ENCODE assay signal across 8 mouse cellular contexts in the genomic region with DNA sequence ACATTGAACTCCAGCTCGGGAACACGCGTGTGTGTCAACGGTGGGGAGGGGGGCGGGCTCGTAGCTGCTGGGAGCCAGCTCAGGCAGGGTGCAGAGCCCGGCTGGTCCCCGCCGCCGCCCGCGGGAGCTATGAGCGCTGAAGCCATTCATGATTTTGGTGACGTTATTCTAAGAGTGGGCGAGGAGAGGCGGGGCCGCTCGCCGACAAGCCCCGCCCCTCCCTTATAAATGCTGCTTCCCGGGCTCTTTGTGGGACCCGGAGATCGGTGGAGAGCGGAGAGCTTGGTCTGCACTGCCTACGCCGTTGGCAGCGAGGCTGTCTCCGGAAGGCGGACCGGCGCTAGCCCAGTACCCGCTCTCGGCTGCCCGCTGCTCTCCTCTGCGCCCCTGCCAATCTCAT. TPM values are rescaled to one million over a fixed set of nuclear protein-coding genes. Genes with fewer than 3 reads are reported as not detected.
DNase-seq lines count a peak whose midpoint lies in the region; ATAC-seq lines count a peak whose summit lies in the region.

A gene (plus strand): TSS at position 253 of the 400 bp plus-strand sequence.

- H3K27me3 ChIP-seq in intestine, embryonic 16.5 days (replicated peaks; ENCODE audit: control insufficient read depth, insufficient read depth, low read length), result no peaks in the 10 kb centered on the region

- peak within 1 kb of the TSS; percentile 86 for H3K9ac ChIP-seq in intestine, embryonic 16.5 days (ENCODE audit: low read depth, low read length)

- intact Hi-C loops in left cerebral cortex, postnatal 25 days (cut with DNase I), result loop anchor here (5.0 kb wide), 2 partner anchors 61 to 89 kb away; no protein-coding TSS in a partner anchor

- WGBS in intestine, embryonic 16.5 days, result under 1% methylated on average over 35 of the region's 35 CpGs

- H3K9me3 ChIP-seq in intestine, embryonic 16.5 days (ENCODE audit: control insufficient read depth, low read length), result no peaks in the 10 kb centered on the region

- DNase-seq in adrenal gland, adult 18-20 months (ENCODE audit: low spot score in 2 of 2), result peak; percentile 98 to 99
- peak; percentile 95 for DNase-seq in embryo, embryonic 10.5 days (ENCODE audit: low spot score)
- peak; percentile 88 to 90 for DNase-seq in gastrocnemius, postnatal 4 days (ENCODE audit: low spot score in 2 of 2)
- DNase-seq in left cerebral cortex, postnatal 25 days (ENCODE audit: low spot score in 2 of 2), result peak; percentile 89 to 95
- peak; percentile 94 for DNase-seq in mesoderm, embryonic 11.5 days (ENCODE audit: low read depth, low spot score)
- DNase-seq in right cerebral cortex, postnatal 25 days, result peak; percentile 91
- DNase-seq in urinary bladder, postnatal 36 days (ENCODE audit: low spot score in 2 of 2), result peak; percentile 92

- peak; percentile 86 for ATAC-seq in intestine, embryonic 16.5 days

- H3K36me3 ChIP-seq in intestine, embryonic 16.5 days (ENCODE audit: control insufficient read depth, insufficient read depth, low read length), result no peaks in the 10 kb centered on the region; the same call in 1 of the 2 replicates

- peak within 1 kb of the TSS; percentile 88 for H3K27ac ChIP-seq in intestine, embryonic 16.5 days (ENCODE audit: low read length)

- peak within 1 kb of the TSS; percentile 69 for H3K4me3 ChIP-seq in intestine, embryonic 16.5 days (ENCODE audit: low read length)

- H3K4me1 ChIP-seq in intestine, embryonic 16.5 days (ENCODE audit: control insufficient read depth, insufficient read depth, low read length), result peaks cover 27% of the 10 kb centered on the region

- H3K4me2 ChIP-seq in intestine, embryonic 16.5 days (ENCODE audit: low read depth, low read length), result peak within 1 kb of the TSS; percentile 98

RNA-seq across cellular contexts. Expression of the gene that starts here (rescaled TPM):
- total RNA-seq in adrenal gland, adult 18-20 months (2021), result 10 to 100 TPM; 25.4 to 27.2 TPM
- total RNA-seq in gastrocnemius, postnatal 4 days (2021), result 10 to 100 TPM; 27.2 to 35.0 TPM
- 5.5 and 7.6 TPM in 2 replicates for polyA plus RNA-seq in intestine, embryonic 16.5 days (2015; fragmentation: Nextera tagmentation; extraction: Ambion mirVana)
- total RNA-seq in left cerebral cortex, postnatal 25 days (2021), result 10 to 100 TPM; 37.0 to 37.3 TPM

Comparison
In these comparisons a context has a peak if more than half of its experiments do, and no peak if none do; other contexts are left out.
1. Peak in every context shown above with its lines: DNase-seq, ATAC-seq, H3K4me3 ChIP-seq and H3K27ac ChIP-seq.